Mouse (Mus musculus) midbrain, embryonic 11.5 days (tissue): ENCODE results near the gene Tssk1. TPM values are rescaled to one million over a fixed set of nuclear protein-coding genes. Genes with fewer than 3 reads are reported as not detected.

Experiments
- ATAC-seq: fragments of 200-750 bp; cut with Nextera tagmentation; 2 replicates; pipeline ENCODE4 v1.8.0; 2017; ENCODE audit warnings: moderate TSS enrichment, moderate library complexity; ENCODE audit not compliant: low FRiP score
- DNase-seq: peaks from one replicate; pipeline ENCODE4 v3.0.0; 2015; ENCODE audit warnings: low spot score; ENCODE audit errors: missing footprints
- H3K27ac ChIP-seq: fragments of 300-500 bp; sonication (generic); 2 replicates; pipeline ENCODE4 v1.5.1; 2014; ENCODE audit warnings: low read depth, low read length
- H3K27me3 ChIP-seq: fragments of 300-500 bp; sonication (generic); 2 replicates; pipeline ENCODE4 v1.6.1; 2014; ENCODE audit warnings: mild to moderate bottlenecking, low read length, moderate library complexity, mixed read lengths; ENCODE audit not compliant: control insufficient read depth, insufficient read depth
- H3K36me3 ChIP-seq: fragments of 300-500 bp; sonication (generic); 2 replicates; pipeline ENCODE4 v1.6.1; 2014; ENCODE audit warnings: mild to moderate bottlenecking, low read length, moderate library complexity, mixed read lengths; ENCODE audit not compliant: control insufficient read depth, insufficient read depth
- H3K4me1 ChIP-seq: fragments of 300-500 bp; sonication (generic); 2 replicates; pipeline ENCODE4 v1.6.1; 2014; ENCODE audit warnings: low read length; ENCODE audit not compliant: control insufficient read depth, insufficient read depth
- H3K4me2 ChIP-seq: fragments of 300-500 bp; sonication (generic); 2 replicates; pipeline ENCODE4 v1.6.1; 2014; ENCODE audit warnings: mild to moderate bottlenecking, moderate library complexity
- H3K4me3 ChIP-seq: fragments of 300-500 bp; sonication (generic); 2 replicates; pipeline ENCODE4 v1.5.1; 2014; ENCODE audit warnings: low read depth, low read length
- H3K9ac ChIP-seq: fragments of 300-500 bp; sonication (generic); 2 replicates; pipeline ENCODE4 v1.6.1; 2014; ENCODE audit warnings: low read length
- H3K9me3 ChIP-seq: fragments of 300-500 bp; sonication (generic); 2 replicates; pipeline ENCODE4 v1.6.1; 2016; ENCODE audit warnings: low read length; ENCODE audit not compliant: control insufficient read depth
- WGBS: fragments of 180-500 bp; shearing (Covaris S2); extraction: QIAGEN DNeasy Blood & Tissue Kit; methylation state at CpG from one replicate; pipeline ENCODE4 v1.1.7; 2014; 5-methylcytosine and 5-hydroxymethylcytosine counted together
- polyA plus RNA-seq: library from polyadenylated mRNA; unstranded; fragments of >200 nt; fragmentation: Nextera tagmentation; extraction: Ambion mirVana; gene quantifications from 2 replicates; pipeline ENCODE4 v1.2.1, GENCODE M21; 2014

Gene Tssk1
- polyA plus RNA-seq, 1 experiment from 2014 or later: not detected

DNA sequence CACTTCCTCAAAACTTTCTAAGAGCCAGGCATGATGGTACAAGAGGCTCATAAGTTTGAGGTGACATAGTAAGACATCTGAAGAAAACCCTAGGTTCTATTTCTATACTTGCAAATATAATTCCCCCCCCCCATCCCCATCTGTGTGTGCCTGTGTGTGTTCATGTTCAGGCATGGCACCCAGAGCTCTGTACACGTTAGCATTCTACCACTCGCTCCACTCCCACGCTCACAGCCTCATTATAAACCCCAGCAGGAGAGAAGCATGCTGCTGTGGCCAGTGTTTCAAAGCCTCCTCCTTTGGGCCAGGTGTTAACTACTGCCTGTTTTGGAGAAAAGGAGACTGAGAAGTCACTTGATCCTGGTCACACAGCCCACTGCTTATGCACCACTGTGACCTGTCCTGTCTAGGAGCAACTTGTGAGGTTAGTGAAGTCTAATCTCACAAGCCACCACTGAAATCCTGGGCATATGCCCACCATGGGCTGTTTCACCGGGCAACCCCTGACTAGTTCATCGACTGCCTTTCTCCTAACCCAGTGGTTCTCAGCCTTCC is 38.0 kb downstream of the Tssk1 start:
- DNase-seq: peak; percentile 51
- WGBS: 81% methylated on average over 5 of the region's 5 CpGs

DNA sequence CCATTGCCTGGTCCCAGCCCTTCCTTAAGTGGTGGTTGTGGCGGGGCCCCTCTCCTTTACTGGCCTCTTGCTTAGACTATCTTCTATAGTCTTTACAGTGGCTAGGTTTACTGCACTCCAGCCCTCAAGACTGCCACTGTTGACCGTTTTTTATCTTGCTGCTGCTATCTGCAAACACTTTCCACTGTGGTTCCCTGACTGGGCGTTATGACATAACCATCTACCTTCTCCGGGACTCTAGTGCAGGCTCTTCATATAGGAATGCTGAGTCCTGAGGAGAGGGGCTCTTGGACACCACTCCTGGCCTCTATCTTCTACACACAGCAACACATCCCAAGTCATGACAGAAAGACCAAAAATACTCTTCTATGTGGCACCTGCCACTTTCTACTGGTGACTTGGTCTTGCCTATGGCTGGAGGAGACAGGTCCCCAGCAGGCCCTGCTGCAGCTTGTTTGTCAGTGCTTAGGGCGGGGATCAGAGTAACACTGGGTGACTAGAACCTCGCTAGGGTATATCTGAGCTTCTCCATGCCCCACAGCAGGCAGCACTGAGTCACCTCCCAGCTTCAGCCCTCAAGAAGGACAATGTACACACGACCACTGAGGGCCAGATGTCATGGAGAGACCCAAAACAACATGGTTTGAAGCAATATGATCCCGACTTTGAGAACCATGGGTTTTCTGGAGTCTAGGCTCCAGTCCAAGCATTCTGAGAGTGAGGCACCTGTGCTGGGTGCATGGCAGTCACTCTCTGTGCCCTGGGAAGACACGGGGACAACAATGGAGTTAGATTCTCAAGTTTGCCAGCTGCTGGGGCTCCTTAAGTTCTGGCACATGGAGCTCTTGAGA is 39.8 kb downstream of the Tssk1 start:
- 73% methylated on average over 9 of the region's 9 CpGs for WGBS
- Histone ChIP-seq H3K27me3 (peaks cover 2% of the 10 kb centered on the region; the same call in 1 of the 2 replicates), H3K9me3 (no peaks in the 10 kb centered on the region), H3K4me1 (peaks cover 3% of the 10 kb centered on the region), H3K36me3 (no peaks in the 10 kb centered on the region), H3K27ac (no peak overlapping the region), H3K4me3 (no peak overlapping the region), H3K9ac (no peak overlapping the region), H3K4me2 (no peak overlapping the region)
- DNase-seq: peak; percentile 19
- ATAC-seq: no peak

More for the DNA sequence above, 38.0 kb downstream of the Tssk1 start:
- Histone ChIP-seq H3K9me3 (no peaks in the 10 kb centered on the region), H3K4me1 (peaks cover 13% of the 10 kb centered on the region), H3K36me3 (no peaks in the 10 kb centered on the region), H3K9ac (no peak overlapping the region), H3K27ac (no peak overlapping the region), H3K4me3 (no peak overlapping the region), H3K27me3 (peaks cover 2% of the 10 kb centered on the region; the same call in 1 of the 2 replicates), H3K4me2 (no peak overlapping the region)
- ATAC-seq: no peak

DNA sequence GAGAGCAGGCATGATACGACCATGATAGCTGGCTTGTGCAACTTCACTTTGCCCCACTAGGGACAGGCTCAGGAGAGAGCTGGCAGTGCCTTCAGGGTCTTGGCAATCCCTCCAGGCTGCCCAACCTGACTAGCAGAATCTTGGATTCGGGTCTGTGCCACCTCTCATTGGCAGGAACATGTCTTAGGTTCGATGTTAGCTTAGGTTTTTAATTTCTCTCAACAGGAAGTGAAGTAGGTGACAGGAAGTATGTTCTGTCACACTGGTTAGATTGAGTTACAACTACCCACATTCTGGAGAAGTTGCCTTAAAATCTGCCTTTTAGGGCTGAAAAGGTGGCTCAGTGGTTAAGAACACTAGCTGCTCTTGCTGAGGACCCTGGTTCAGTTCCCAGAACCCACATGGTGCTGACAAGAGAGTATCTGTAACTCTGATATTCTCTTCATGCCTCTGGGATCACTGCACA is 40.5 kb downstream of the Tssk1 start:
- Histone ChIP-seq H3K9ac (no peak overlapping the region), H3K9me3 (no peaks in the 10 kb centered on the region), H3K27ac (no peak overlapping the region), H3K27me3 (peaks cover 2% of the 10 kb centered on the region; the same call in 1 of the 2 replicates), H3K4me3 (no peak overlapping the region), H3K36me3 (no peaks in the 10 kb centered on the region), H3K4me2 (no peak overlapping the region), H3K4me1 (no peaks in the 10 kb centered on the region; the same call in 1 of the 2 replicates)
- ATAC-seq (no peak), DNase-seq (peak; percentile 56)
- WGBS: 73% methylated on average over 3 of the region's 3 CpGs

DNA sequence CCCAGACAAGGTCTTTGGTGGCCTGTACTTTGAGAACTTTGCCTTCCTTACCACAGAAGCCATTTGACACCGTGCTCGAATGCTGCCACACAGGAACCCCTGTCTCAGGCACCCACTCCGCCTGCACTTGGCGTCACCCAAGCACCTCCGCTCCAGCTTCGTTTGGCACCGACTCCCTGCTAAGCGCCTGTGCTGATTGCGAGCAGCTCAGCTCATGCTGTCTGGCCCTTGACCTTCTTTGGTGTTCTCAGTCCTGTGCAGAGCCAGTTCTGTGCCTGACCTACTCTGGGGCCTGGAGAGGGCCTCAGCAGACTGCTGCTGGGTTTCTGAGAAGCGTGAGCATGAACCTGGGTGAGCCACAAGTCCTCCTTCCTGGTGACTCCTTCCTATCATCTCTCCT is 42.8 kb downstream of the Tssk1 start:
- peak; percentile 51 for DNase-seq
- no peak overlapping the region for H3K4me3 ChIP-seq
- no peaks in the 10 kb centered on the region; the same call in 1 of the 2 replicates for H3K4me1 ChIP-seq
- H3K4me2 ChIP-seq: no peak overlapping the region
- 79% methylated on average over 10 of the region's 10 CpGs for WGBS
- no peak overlapping the region for H3K9ac ChIP-seq
- no peak overlapping the region for H3K27ac ChIP-seq
- peaks cover 2% of the 10 kb centered on the region; the same call in 1 of the 2 replicates for H3K27me3 ChIP-seq
- no peaks in the 10 kb centered on the region for H3K9me3 ChIP-seq
- ATAC-seq: no peak
- no peaks in the 10 kb centered on the region for H3K36me3 ChIP-seq

DNA sequence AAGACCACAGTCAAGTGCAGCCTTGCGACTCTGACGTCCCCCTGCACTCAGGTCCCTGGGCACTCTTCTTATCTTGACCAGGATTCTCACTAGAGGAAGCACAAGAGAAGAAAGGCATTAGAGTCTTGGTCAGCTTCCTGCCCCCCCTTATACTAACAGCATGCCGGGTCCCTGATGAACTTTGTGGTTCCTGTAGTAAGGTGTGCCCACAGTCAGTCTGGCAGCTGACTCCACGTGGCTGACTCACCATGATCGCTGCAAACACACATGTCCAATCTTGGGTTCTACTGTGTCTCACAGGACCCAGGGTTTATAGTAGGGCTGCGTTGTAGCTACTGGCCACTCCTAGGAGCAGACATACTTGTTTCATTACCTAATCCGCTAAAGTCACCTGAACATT is 44.2 kb downstream of the Tssk1 start:
- H3K9me3 ChIP-seq: no peaks in the 10 kb centered on the region
- no peak overlapping the region for H3K9ac ChIP-seq
- H3K27ac ChIP-seq: no peak overlapping the region
- peaks cover 2% of the 10 kb centered on the region; the same call in 1 of the 2 replicates for H3K27me3 ChIP-seq
- DNase-seq: no peak
- no peak for ATAC-seq
- H3K4me3 ChIP-seq: no peak overlapping the region
- H3K4me1 ChIP-seq: no peaks in the 10 kb centered on the region; the same call in 1 of the 2 replicates
- WGBS: 79% methylated on average over 7 of the region's 7 CpGs
- no peaks in the 10 kb centered on the region for H3K36me3 ChIP-seq
- no peak overlapping the region for H3K4me2 ChIP-seq

DNA sequence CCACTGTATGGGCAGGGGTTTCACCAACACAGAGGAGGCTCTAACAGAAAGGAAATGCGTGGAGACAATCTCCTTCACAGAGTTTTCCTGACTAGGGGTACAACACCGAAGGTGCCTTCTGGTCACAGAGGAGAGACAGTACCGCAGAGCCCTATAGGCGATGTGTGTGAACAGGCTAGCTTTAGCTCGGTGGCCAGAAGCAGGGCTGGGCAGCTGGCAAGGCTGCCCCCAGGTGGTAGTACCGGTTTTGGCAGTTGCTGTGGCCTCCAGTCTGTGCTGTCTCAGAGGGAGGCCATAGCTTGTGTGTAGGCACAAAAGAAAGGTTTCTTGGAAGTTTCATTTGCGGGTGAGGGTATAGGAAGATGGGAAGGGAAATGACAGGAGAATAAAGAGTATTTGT is 44.8 kb downstream of the Tssk1 start:
- Histone ChIP-seq H3K9ac (no peak overlapping the region), H3K27ac (no peak overlapping the region), H3K4me2 (no peak overlapping the region), H3K4me1 (no peaks in the 10 kb centered on the region; the same call in 1 of the 2 replicates), H3K27me3 (0 out of 2 replicates have a peak, but pooled peaks cover 2% of the 10 kb centered on the region), H3K4me3 (no peak overlapping the region), H3K36me3 (no peaks in the 10 kb centered on the region), H3K9me3 (no peaks in the 10 kb centered on the region)
- WGBS: 14% methylated on average over 7 of the region's 7 CpGs
- peak; percentile 84 for ATAC-seq
- peak; percentile 94 for DNase-seq

DNA sequence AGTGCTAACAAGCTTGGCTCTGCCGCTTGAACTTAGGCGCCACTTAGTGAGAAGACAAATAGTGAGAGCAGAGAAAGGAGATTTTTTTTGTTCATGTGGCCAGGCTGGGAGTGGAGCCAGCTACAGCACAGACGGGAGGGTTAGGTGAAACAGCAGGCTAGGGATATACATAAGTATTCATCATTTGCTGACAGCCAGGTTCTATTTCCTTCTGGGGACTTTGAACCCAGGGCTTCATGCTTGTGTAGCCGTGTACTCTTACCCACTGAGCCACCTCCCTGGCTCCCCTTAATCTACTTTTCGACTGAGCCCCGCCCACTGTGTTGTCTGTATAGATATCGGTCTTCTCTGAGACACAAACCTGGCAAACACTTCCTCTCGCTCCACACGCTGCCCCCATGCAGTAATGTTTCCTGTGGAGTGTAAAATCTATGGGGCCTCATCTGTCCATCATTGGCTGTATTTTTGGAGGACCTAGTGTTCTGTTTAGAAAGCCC is 45.3 kb downstream of the Tssk1 start:
- Histone ChIP-seq H3K4me3 (no peak overlapping the region), H3K9me3 (no peaks in the 10 kb centered on the region), H3K4me2 (no peak overlapping the region), H3K9ac (no peak overlapping the region), H3K27ac (no peak overlapping the region), H3K4me1 (no peaks in the 10 kb centered on the region; the same call in 1 of the 2 replicates), H3K36me3 (no peaks in the 10 kb centered on the region), H3K27me3 (0 out of 2 replicates have a peak, but pooled peaks cover 2% of the 10 kb centered on the region)
- WGBS: 64% methylated on average over 9 of the region's 9 CpGs
- DNase-seq: no peak
- ATAC-seq: no peak

DNA sequence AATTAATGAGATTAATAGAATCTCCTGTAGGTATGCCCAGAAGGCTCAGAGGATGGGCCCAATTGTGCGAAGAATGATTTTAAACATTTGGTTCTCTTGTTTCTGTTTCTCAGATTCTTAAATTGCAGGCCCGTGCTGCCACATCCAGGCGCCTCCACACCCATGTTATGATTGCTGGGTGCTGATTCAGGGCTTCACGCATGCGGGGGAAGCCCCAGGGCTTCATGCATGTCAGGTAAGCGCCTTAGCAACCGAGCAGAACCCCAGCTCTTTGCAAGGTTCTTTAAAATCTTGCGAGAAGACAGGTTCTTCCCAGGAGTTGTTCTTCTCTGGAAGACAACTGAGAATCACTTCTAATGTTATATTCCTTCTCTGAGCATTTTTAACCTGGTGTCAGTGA is 49.4 kb downstream of the Tssk1 start:
- Histone ChIP-seq H3K27me3 (no peaks in the 10 kb centered on the region), H3K4me1 (no peaks in the 10 kb centered on the region; the same call in 1 of the 2 replicates), H3K4me2 (no peak overlapping the region), H3K4me3 (no peak overlapping the region), H3K9me3 (no peaks in the 10 kb centered on the region), H3K27ac (no peak overlapping the region), H3K36me3 (no peaks in the 10 kb centered on the region), H3K9ac (no peak overlapping the region)
- 74% methylated on average over 8 of the region's 8 CpGs for WGBS
- DNase-seq (no peak), ATAC-seq (no peak)
